Mouse (Mus musculus): Measurements from ENCODE around the gene Ccnq.
"Not testable (repeated sequence)": the region's sequence is repeated elsewhere in the genome, so short reads cannot be mapped to it uniquely, and the experiment has no call there.

Ccnq gene

GRCm38 (mm10) chr11:78764304-78764703, 12.8 kb upstream of the Ccnq start:
- no peak for DNase-seq (ENCODE audit: extremely low read depth, insufficient read length, low spot score)

DNA sequence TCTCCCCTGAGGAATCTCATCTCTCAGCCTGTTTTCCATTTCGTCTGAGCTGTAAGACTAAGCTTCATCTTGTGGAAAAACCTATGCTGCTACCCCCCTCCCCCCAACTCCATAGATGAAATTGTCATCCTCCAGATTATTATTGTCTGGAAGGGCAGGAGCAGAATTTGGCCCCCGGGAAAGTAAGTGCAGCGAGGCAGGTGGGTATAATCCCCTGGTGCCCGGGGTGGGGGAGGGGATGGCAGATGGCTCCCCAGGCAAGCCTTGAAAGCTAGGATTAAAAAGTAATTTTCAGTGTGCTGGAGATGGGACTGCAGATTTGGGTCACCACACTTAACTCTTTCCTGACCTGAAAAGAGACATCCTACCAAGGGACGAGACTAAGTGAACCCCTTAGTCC, 10.7 kb upstream of the Ccnq start:
- DNase-seq (ENCODE audit: extremely low read depth, insufficient read length, low spot score), result no peak

GRCm38 (mm10) chr11:78761086-78761485, 9.6 kb upstream of the Ccnq start:
- no peak for DNase-seq (ENCODE audit: extremely low read depth, insufficient read length, low spot score)

DNA sequence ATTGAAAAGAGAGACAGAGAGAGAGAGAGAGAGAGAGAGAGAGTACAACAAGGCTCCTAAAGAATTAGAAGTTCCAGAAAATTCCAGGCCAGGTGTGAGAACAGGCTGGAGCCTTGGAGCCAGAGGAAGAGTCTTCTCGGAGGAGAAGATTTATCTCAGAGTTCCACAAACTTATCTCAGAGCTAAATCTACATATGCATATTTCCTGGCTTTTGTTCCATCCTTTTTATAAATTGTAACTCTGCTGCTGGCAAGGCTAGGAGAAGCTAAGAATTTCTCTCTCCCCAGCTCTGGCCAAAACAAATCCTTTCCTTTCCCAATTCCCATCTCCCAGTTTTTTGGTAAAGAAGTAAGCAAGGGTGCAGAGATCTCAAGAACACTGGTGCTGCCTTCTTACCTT, 3.8 kb upstream of the Ccnq start:
- no peak for DNase-seq (ENCODE audit: extremely low read depth, insufficient read length, low spot score)

- DNase-seq (ENCODE audit: extremely low read depth, insufficient read length, low spot score), result not testable (repeated sequence)
Observed at GRCm38 (mm10) chr11:78754177-78754576, 2.6 kb upstream of the Ccnq start.

DNA sequence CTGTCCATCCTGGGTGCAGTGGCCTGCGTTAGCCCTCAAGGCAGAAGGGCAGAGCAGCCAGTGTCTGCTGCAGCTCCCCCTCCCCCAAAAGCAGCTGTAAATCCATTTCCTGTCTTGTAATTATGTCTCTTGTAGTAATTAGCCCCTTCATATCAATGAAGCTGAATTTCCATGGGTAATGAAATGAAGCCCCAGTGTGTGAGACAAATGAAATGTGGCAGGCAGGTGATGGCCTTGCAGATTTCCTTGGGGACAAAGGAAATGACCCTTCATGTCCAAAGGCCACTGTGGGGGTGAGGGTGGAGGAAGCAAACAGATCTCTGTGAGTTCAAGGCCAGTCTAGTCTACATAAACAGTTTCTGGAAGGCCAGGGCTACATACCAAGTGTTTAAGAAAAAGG, 1.7 kb upstream of the Ccnq start:
- no peak for DNase-seq (ENCODE audit: extremely low read depth, insufficient read length, low spot score)

DNA sequence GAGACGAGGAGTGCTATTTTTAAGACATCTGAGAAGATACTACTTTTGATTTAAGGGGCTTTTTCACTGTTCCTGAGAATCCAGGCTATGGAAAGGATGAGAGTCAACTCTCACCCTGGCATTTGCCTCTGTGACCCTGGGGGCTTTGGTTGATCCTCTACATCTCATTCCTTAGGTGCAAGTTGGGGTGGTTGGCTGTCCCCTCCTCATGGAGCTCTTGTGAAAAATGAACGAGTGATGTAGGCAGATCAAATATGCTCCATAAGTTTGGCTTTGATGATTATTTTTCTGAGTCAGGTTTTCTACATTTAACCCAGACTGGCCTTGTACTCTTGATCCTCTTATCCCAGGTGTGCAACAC, 294 bp upstream of the Ccnq start:
- DNase-seq (ENCODE audit: extremely low read depth, insufficient read length, low spot score), result no peak

GRCm38 (mm10) chr11:78746264-78746663, 5.3 kb downstream of the Ccnq start:
- no peak for DNase-seq (ENCODE audit: extremely low read depth, insufficient read length, low spot score)

DNA sequence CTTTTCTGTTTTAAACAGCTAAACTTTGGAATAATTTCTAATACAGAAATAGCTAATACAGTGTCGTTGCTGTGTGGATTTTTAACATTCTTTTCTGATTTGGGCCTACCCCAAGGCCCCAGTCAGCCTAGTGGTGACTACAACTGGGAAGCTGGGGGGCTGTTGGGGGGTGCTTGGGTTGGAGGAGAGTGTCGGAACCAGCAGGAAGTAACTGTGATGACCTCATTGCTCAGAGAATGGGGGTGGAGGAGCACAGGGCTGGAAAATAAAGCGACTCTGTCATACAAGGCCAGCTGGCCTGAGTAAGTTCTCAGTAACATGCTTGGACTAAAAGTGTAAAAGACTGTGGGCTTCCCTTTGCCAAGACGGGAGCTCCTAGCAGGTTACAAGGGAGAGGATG, 6.1 kb downstream of the Ccnq start:
- no peak for DNase-seq (ENCODE audit: extremely low read depth, insufficient read length, low spot score)

DNA sequence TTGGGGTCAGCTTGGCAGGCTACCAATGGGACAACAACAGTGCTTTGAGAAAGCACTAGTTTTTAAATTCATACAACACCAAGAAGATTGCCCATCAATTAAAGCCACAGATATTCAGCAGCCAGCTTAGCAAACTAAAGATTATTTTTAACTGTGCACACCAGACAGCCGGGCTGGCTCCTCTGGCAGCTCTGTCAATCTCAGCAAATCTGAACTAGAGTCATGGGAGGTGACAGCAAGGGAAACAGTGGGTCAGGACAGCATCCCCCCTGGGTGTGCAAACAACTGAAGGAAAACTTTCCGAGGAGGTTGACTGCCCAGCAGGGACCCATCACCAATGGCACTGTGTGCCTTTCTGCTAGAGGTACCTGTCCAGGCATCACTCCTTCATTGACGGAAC, 9.1 kb downstream of the Ccnq start:
- DNase-seq (ENCODE audit: extremely low read depth, insufficient read length, low spot score), result no peak

GRCm38 (mm10) chr11:78741958-78742357, 9.6 kb downstream of the Ccnq start:
- no peak for DNase-seq (ENCODE audit: extremely low read depth, insufficient read length, low spot score)

GRCm38 (mm10) chr11:78739361-78739760, 12.2 kb downstream of the Ccnq start:
- no peak for DNase-seq (ENCODE audit: extremely low read depth, insufficient read length, low spot score)

DNA sequence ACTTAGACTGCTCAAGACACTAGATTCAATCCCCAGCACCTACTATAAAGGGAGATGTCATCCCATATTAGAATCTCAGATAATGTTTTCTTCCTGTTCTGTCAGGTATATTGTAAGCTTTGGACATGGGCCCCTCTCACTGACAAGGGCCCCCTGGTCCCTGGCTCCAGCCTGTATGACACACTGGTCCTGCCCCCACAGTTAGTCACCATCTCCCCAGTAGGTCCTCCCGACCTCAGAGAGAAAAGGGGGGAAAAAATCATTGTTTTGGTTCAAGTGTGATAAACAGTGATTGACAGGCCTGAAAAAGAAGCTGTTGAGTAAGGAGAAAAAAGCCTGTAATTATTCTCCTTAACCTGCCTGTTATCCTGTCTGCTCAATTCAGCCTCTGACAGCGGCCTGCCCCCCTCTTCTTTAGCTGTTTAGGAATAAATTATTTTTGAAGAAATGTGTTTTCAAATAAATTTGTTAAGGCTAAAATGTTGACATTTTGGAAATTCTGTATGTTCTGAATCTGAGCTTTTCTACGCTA, 14.6 kb downstream of the Ccnq start:
- no peak for DNase-seq (ENCODE audit: extremely low read depth, insufficient read length, low spot score)

DNA sequence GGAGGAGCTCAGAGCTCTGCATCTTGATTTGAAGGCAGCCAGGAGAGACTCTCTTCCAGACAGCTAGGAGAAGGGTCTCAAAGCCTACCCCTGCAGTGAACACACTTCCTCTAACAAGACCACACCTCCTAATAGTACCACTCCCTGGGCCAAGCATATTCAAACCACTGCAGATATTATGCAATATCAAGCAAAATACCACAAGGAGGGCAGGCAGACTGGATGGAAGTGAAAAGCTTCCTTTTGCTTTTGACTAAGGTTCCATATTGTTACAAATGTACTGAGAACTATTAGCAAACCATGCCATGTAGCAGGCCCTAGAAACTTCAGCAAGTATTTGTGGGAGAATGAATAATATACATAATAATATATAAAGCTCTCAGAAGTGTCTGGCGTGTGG, 16.4 kb downstream of the Ccnq start:
- no peak for DNase-seq (ENCODE audit: extremely low read depth, insufficient read length, low spot score)

DNA sequence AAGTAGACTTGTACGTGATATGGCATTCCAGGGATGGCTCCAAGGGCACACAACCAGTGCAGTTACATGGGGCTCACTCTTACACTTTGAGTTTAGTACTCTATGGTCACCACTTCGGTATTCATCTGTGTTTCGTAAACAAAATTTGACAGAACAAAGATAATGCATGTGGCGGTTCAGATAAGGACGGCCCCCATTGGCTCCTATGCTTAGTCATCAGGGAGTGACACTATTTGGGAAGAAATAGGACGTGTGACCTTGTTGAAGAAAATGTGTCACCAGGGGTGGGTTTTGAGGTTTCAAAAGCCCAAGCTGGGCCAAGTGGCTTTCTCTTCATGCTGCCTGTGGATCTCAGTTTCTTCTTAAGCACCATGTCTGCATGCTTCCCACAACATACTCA, 18.9 kb downstream of the Ccnq start:
- no peak for DNase-seq (ENCODE audit: extremely low read depth, insufficient read length, low spot score)

DNA sequence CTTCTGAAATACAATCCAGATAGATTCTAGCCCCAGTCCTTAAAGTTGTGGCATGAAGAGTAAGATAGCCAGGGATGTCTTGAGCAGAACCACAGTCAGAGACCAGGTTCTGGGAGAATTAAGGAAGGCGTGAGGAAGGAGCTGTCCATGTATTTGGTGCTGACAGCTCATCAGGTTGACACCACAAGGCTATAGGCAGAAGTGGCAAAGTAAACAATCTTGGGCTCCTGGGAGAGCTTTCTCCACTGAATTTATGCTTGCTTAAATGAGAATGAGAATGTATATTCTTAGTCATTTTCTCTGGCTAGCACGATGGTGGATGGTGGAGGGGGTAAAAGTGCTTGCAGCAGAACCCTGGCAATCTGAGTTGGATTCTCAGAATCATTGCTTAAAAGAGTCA, 20.6 kb downstream of the Ccnq start:
- no peak for DNase-seq (ENCODE audit: extremely low read depth, insufficient read length, low spot score)

DNA sequence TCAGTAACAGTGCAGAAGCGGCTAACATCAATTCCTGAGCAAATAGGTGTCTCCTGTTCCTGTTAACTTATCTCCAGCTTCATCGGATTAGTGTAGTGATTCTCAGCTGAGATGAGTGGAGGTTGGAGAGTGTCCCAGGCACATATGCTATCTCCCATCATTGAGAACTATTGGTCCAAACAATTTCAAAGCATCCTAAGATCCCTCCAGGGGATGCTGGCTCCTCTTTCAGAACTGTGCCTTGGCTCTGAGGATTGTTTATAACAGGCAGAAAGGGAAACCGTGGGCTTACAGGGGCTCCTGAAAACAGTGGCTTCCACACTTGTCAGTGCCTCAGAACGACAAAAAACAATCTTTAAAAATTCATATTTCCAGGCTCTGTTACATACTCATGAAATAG, 23.5 kb downstream of the Ccnq start:
- DNase-seq (ENCODE audit: extremely low read depth, insufficient read length, low spot score), result no peak

DNA sequence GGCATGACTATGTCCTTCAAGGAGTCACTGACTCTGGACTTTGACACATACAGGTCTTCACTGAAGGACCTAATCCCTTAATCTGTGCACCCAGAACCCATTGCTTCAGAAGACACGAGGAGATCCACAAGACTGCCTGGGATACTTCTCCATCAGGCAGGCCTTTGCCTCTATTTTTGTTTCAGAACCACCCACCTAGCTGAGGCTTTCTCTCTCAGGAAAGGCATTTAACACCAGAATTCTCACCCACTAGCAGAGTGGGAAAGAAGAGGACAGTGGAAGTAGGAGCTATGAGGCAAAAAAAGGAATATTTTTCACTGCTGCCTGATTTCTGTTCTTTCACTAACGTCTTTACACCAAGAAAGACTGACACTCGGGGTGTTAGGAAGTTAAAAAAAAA, 25.2 kb downstream of the Ccnq start:
- DNase-seq (ENCODE audit: extremely low read depth, insufficient read length, low spot score), result no peak

- DNase-seq (ENCODE audit: extremely low read depth, insufficient read length, low spot score), result no peak
Observed at GRCm38 (mm10) chr11:78724792-78725191, 26.7 kb downstream of the Ccnq start.

- DNase-seq (ENCODE audit: extremely low read depth, insufficient read length, low spot score), result no peak
Observed at GRCm38 (mm10) chr11:78721419-78721818, 30.1 kb downstream of the Ccnq start.

DNA sequence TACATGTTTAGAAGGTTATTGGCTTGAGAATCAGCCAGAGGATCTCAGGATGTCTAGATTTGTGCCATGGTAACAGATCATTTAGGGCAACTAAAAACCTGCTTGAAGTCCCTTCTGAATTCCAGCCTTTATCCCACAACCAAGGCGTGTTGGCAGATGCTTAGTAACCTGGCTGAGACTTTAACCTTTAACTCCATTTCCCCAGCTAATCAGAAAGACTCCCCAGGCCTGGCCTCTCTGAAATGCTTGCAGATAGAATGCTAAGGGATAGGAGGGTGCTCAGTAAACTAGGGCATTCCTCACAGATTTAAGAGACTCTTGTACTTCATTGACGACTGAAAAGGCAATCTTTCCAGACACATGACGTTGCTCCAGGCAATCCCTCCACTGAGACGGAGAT, 33.9 kb downstream of the Ccnq start:
- no peak for DNase-seq (ENCODE audit: extremely low read depth, insufficient read length, low spot score)

DNA sequence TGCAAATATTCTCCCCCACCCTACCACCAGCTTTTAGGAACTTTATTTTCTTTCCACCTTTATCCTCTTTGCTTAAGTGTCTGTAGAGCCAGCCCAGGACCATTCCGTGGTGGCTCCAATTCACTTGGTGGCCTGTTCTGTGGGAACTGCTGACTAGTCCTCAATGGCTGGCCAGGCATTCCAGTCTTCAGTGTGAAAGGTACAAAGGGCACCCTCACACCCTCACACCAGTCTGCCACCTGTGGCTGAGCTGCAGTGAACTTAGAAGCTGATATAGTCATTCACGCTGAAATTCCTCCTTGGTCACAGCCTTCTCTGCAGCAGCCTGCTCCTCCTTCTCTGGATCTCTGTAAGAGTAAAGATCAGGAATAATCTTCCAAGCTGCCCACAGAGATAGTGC, 42.9 kb downstream of the Ccnq start:
- DNase-seq (ENCODE audit: extremely low read depth, insufficient read length, low spot score), result no peak

DNA sequence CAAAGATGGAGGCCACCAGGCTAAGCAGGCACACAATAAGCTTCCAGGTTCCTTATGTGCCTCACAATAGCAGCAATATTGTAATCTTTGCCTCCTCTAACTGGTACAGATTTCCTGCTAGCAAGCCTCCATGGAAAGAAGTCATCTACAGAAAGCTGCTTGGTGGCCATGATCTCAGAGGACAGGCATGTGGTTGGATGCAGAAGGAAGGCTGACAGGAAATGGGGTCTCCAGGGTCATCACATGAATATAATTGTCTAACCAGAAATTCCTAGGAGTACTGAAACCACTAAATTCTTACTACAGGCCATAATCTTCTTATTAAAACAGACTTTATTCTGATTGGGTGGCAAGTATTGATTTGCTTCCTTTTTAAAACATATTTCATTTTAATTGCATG, 45.5 kb downstream of the Ccnq start:
- no peak for DNase-seq (ENCODE audit: extremely low read depth, insufficient read length, low spot score)

GRCm38 (mm10) chr11:78703085-78703484, 48.4 kb downstream of the Ccnq start:
- DNase-seq (ENCODE audit: extremely low read depth, insufficient read length, low spot score), result no peak

Data from 3134 (cell line).